Mouse (Mus musculus) c-Kit-positive CD71-positive TER-119-positive erythroid progenitor cells, embryonic 14.5 days (primary cell): Measurements from ENCODE around the gene Apold1.

Source experiments
- DNase-seq: peaks from one replicate; pipeline ENCODE4 v3.0.0-alpha.2; 2013; ENCODE audit warnings: low spot score

Gene Apold1

GRCm38 (mm10) chr6:134976628-134977027, 4.9 kb upstream of the Apold1 start:
- no peak for DNase-seq

DNA sequence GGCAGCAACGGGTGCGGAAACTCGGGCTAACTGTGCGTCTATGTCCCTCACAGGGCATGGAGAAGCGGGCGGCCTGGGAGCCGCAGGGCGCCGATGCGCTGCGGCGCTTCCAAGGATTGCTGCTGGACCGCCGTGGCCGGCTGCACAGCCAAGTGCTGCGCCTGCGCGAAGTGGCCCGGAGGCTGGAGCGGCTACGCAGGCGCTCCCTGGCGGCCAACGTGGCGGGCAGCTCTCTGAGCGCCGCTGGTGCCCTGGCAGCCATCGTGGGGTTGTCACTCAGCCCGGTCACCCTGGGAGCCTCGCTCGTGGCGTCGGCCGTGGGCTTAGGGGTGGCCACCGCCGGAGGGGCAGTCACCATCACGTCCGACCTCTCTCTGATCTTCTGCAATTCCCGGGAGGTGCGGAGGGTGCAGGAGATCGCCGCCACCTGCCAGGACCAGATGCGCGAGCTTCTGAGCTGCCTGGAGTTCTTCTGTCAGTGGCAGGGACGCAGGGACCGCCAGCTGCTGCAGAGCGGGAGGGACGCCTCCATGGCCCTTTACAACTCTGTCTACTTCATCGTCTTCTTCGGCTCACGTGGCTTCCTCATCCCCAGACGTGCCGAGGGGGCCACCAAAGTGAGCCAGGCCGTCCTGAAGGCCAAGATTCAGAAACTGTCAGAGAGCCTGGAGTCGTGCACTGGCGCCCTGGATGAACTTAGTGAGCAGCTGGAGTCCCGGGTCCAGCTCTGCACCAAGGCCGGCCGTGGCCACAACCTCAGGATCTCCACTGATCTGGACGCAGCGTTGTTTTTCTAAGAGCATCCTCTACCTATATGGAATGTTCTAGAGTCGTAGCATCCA, 2.2 kb downstream of the Apold1 start:
- DNase-seq, result peak; percentile 80

DNA sequence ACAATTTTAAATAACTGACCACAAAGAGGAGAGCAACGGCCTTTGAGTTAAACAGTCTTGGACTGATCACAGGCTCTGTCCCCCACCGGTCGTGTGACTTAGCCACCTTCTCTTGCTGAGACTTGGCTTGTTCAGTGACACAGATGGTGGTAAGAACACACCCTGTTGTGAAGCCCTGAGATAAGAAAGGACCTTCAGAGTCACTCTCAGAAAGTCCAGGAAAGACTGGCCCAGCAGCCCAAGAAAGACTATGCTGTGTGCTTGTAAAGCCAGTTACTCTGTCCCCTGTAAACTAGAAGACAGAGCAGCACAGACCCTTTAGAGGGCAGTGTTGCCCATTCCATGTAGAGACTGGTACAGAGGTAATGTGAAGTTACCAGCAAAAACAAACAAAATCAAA, 3.2 kb downstream of the Apold1 start:
- DNase-seq, result peak; percentile 86

GRCm38 (mm10) chr6:134988377-134988776, 6.9 kb downstream of the Apold1 start:
- DNase-seq, result no peak

- no peak for DNase-seq
Measured at GRCm38 (mm10) chr6:134990674-134991073, 9.2 kb downstream of the Apold1 start.

DNA sequence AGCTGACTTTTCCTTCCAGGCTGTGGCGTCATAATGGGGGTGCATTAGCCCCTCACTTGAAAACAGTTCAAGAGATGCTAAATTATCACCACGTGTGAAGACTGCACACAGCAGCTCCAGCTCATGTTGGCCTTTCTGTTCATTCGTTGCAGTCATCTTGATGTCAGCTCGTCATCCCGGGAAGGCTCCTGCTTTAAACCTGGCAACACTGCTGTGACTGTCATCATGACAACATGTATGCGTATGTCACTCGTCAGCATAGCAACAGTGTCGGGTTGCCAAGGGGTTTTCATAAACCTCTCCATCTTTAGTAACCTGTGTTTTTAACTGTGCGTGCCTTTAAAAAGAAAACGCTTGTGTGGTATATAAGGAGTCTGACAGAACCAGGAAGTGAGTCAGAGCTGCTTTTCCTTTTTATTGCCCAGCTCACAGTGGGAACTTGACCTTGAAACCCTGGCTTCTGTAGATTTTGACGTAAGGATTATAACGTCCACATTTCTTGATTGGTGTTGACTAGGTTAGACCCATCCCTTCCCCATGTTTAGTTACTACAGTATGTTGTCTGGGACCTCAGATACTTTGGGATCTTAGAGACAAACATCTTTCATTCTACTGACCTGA, 12.6 kb downstream of the Apold1 start:
- no peak for DNase-seq

DNA sequence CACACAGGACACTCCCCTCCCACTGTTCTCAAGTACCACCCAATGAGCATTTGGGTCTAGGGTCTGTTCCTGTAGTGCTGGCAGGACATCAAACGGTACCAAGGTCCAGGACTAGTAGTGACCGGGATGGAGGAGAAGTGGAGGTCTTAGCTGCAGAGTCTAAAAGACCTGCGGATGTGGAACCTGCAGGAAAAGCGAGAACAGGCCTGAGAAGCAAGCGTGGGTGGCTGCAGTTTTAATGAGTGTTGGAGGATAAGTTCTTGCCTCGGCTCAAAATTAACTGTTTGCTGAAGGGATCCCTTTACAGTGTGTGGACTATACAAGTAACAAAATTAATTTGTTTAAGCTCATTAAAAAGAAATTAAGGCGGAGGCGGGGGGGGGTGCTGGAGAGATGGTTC, 13.5 kb downstream of the Apold1 start:
- no peak for DNase-seq

- no peak for DNase-seq
Measured at GRCm38 (mm10) chr6:134996918-134997317, 15.4 kb downstream of the Apold1 start.

- DNase-seq, result no peak
Measured at GRCm38 (mm10) chr6:134998076-134998475, 16.6 kb downstream of the Apold1 start.

- DNase-seq, result no peak
Measured at GRCm38 (mm10) chr6:134998781-134999180, 17.3 kb downstream of the Apold1 start.

DNA sequence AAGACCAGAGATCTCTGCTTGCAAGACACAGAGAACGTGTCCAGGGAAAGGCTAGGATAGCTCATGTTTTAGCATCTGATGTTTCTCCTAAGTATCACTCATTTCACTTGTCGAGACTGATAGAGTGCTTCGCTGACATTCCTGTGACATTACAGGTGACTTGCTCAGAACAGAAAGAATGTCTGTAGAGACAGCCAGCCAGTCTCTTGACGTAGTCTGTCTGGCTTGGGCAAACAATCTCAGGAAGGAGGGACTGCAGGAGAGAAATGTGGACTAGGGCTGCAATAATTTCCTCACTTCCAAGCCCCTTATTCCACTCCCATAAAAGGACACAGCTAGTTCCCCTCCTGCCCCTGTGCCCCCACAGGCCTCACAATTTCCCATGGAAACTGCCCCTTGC, 18.8 kb downstream of the Apold1 start:
- DNase-seq, result no peak

DNA sequence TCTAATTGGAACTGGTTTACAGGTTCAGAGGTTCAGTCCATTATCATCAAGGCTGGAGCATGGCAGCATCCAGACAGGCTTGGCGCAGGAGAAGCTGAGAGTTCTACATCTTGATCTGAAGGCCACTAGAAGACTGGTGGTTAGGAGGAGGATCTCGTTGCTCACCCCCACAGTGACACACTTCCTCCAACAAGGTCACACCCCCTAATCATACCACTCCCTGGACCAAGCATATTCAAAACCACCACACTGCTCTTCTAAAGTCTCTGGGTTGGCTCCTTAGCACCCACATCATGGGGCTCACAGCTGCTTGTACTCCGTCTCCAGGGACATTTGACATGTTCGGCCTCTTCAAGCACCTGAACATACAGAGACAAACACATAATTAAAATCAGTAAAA, 20.5 kb downstream of the Apold1 start:
- DNase-seq, result no peak

DNA sequence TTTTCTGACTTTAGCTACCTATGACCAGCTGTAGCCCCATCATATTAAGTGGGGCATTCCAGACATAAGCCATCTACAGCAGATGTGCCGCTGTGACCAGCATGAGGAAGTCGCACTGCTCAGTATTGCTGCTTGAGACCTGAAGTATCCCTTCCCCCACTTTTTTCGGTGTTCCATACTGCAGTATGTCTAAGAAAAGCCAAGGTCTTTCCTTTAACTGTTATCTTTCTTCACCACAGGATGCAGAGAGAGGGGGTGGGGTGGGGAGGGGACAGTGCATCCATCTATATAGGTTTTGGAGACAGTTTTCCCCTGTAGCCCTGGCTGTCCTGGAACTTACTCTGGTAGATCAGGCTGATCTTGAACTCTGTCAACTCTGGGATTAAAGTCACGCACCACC, 24.9 kb downstream of the Apold1 start:
- DNase-seq, result no peak

DNA sequence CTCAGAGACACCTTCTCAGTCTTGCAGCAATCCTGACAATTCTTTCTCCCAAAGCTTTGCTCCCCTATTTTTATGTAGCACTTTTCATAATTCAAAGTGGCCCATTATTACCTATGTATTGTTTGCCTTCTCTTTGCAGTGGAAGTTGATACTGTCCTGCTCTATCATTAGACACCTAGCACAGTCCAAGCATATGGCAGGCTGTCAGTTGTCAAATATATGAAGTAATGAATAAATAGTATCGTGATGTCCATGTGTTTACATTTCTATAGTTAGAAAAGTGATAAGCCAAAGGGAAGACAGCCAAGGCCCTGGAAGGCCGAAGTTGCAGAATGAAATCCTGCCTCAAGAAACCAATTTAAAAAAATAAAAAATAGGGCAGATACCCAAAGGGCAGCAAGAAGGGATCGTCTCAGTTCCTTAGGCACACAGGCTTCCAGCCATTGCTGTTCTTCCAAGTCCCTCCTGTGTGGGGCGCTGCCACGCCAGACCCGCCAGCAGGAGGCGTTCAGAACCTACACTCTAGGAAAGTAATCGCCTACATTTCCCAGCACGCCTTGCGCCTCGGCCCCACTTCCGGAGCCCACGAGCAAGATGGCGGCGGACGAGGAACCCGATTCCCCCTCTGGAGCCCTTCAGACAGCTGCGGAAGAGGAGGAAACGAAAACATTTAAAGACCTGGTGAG, 29.7 kb downstream of the Apold1 start, which contains the start of gene Ddx47:
Gene Ddx47 (plus strand): TSS at position 565 of the 686 bp plus-strand sequence.
- DNase-seq, result peak; percentile 93

DNA sequence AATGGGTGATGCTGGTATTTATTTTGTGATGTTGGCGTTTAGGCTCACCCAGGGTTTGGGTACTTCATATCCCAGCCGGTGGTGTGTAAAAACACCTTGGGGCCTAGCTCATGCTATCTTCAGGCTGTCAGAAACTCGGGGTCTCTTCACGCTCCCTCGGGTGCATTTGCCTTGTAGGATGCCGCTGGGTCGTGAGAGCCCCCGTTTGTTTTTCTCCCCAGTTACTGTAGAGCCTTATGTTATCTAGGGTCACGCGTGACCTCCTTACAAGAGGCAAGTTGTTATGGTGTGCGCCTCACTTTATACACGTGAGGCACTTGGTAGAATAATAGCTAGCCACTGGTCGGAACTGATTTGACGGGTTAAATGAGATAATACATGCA, 30.2 kb downstream of the Apold1 start:
- no peak for DNase-seq

- no peak for DNase-seq
Measured at GRCm38 (mm10) chr6:135017211-135017610, 35.7 kb downstream of the Apold1 start.

DNA sequence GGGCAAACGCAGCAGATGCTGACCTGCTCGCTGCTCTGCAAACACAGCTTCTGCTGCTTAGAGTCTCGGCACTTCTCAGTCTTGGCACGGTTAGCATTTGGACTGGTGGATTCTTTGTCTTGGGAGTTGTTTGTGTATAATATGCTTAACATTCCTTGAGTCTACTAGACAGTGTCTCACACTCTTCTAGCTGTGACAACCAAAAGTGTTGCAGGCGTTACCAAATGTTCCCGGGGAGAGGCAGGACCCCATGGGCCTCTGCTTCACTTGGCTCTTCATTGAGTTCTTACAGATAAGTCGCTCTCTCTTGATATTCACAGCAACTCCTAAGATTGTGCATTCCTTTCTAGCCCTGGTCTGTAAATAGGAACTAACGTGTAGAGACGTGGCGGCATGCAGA, 38.0 kb downstream of the Apold1 start:
- no peak for DNase-seq

- DNase-seq, result no peak
Measured at GRCm38 (mm10) chr6:135021633-135022032, 40.1 kb downstream of the Apold1 start.

DNA sequence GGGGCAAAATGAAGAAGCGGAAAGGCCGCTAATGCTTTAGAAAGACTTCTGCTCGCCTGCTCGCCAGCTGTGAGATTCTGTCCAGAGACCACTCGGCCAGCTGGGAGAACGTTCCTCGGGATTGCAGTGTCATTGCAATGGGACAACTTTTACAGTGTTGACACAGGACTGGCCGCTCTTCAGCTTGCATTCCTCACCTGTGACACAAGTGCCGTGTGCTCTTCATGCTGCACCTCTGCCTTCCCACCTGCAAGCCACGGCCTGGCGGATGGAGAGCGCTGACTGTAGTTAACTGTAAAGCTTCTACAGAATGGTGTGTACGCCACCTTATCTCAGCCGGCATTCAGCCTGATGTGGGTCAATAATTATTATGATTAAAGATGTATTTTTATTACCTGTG, 41.9 kb downstream of the Apold1 start:
- no peak for DNase-seq

GRCm38 (mm10) chr6:135024781-135025420, 43.4 kb downstream of the Apold1 start:
- no peak for DNase-seq

DNA sequence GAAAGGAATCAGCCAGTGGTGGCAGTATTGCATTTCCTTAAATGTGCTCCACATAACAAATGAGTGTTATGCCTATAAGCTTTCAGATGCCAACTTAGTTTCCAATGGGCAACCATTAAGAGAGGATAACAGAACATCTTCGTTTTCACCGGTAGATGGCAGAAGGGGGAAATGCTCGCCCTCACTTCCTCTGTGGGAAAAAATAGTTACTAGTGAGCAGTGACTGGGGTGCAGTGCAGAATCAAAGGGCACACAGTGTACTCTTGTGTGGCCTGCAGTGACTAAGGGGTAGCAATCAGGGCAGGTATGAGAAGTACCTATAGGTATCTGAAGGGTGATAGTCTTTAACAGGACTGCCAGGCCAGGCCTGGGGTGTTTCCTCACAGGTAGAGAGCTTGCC, 44.7 kb downstream of the Apold1 start:
- DNase-seq, result peak; percentile 11

- no peak for DNase-seq
Measured at GRCm38 (mm10) chr6:135026755-135027154, 45.2 kb downstream of the Apold1 start.

DNA sequence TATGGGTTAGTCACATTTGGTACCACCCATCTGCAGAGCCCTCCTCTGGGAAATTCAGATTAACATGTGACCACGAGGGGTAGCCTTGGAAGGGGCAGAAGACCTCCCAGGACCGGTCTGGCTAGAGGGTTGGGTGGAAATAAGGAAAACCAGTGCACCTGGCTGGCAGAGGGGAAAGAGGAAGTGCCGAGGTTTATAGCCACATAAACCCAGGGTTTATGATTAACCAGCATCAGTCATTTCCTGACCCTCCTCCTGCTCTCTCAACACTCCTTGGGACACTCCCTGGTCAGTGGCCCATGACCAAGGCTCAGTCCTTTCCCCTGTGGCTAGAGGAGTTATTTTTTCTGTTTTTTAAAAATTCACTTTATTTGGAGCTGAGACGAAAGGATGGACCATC, 47.7 kb downstream of the Apold1 start:
- DNase-seq, result no peak
